Mouse (Mus musculus) kidney, adult 2 months (tissue): ENCODE measurements around the gene Dapl1. TPM values are rescaled to one million over a fixed set of nuclear protein-coding genes. Genes with fewer than 3 reads are reported as not detected.
A peak's percentile ranks its signal among the peaks of the same experiment; 100 is the strongest.

Experiments used
- DNase-seq: peaks from one replicate; pipeline ENCODE4 v3.0.0; 2021
- H3K27ac ChIP-seq: fragments of 200-500 bp; 2 replicates; pipeline ENCODE4 v1.5.1; 2012; ENCODE audit warnings: low read depth, low read length, control low read depth, inconsistent platforms; ENCODE audit not compliant: insufficient read depth
- H3K27me3 ChIP-seq: fragments of 200-500 bp; replicated peaks from 2 replicates; pipeline ENCODE4 v1.6.1; 2012; ENCODE audit warnings: mild to moderate bottlenecking, moderate library complexity, low read length, inconsistent platforms; ENCODE audit not compliant: control insufficient read depth, insufficient read depth
- H3K36me3 ChIP-seq: fragments of 200-500 bp; 2 replicates; pipeline ENCODE4 v1.6.1; 2012; ENCODE audit warnings: mild to moderate bottlenecking, moderate library complexity, low read length, inconsistent platforms; ENCODE audit not compliant: control insufficient read depth, insufficient read depth
- H3K4me1 ChIP-seq: fragments of 200-500 bp; 2 replicates; pipeline ENCODE4 v1.6.1; 2011; ENCODE audit warnings: low read length; ENCODE audit not compliant: control insufficient read depth, insufficient read depth
- H3K4me3 ChIP-seq: fragments of 200-500 bp; 2 replicates; pipeline ENCODE4 v1.5.1; 2011; ENCODE audit warnings: mild to moderate bottlenecking, low read depth, low read length, control low read depth; ENCODE audit not compliant: insufficient read depth
- CTCF ChIP-seq: fragments of 200-500 bp; conservative IDR thresholded peaks from 2 replicates; pipeline ENCODE4 v1.5.1; 2011; ENCODE audit warnings: low read depth, mild to moderate bottlenecking, control low read depth, low read length, moderate library complexity, mixed read lengths; ENCODE audit not compliant: insufficient read depth, insufficient read length
- POLR2A ChIP-seq: fragments of 200-500 bp; IDR thresholded peaks from one replicate; pipeline ENCODE4 v1.6.1; 2011; ENCODE audit warnings: low read depth, low read length, control low read depth
- WGBS: fragments of 180-500 bp; shearing (Covaris S2); methylation state at CpG from one replicate; pipeline ENCODE4 v1.1.7; 2018; 5-methylcytosine and 5-hydroxymethylcytosine counted together
- polyA plus RNA-seq: library from polyadenylated mRNA; depleted of rRNA; stranded (reverse); fragments of >200 nt; gene quantifications from 2 replicates; pipeline ENCODE4 v1.2.3, GENCODE M21; 2012

Gene Dapl1
- polyA plus RNA-seq, 1 experiment, result 1.3 TPM

GRCm38 (mm10) chr2:59533971-59534748 lies 49.7 kb downstream of the Dapl1 start:
- WGBS, result 85% methylated on average over 15 of the region's 15 CpGs

GRCm38 (mm10) chr2:59536958-59537357 lies 52.5 kb downstream of the Dapl1 start:
- 93% methylated on average over 2 of the region's 2 CpGs for WGBS
- no peak for TF ChIP-seq CTCF
- no peak for TF ChIP-seq POLR2A
- H3K4me1 ChIP-seq, result no peaks in the 10 kb centered on the region
- H3K36me3 ChIP-seq, result no peaks in the 10 kb centered on the region
- DNase-seq, result no peak
- H3K27me3 ChIP-seq, result no peaks in the 10 kb centered on the region
- no peak overlapping the region for H3K4me3 ChIP-seq
- no peak overlapping the region for H3K27ac ChIP-seq

More at GRCm38 (mm10) chr2:59533971-59534748, 49.7 kb downstream of the Dapl1 start:
- H3K4me1 ChIP-seq, result no peaks in the 10 kb centered on the region
- no peak overlapping the region for H3K27ac ChIP-seq
- H3K36me3 ChIP-seq, result no peaks in the 10 kb centered on the region
- TF ChIP-seq CTCF (no peak), POLR2A (no peak)
- no peak for DNase-seq
- H3K4me3 ChIP-seq, result no peak overlapping the region
- no peaks in the 10 kb centered on the region for H3K27me3 ChIP-seq

DNA sequence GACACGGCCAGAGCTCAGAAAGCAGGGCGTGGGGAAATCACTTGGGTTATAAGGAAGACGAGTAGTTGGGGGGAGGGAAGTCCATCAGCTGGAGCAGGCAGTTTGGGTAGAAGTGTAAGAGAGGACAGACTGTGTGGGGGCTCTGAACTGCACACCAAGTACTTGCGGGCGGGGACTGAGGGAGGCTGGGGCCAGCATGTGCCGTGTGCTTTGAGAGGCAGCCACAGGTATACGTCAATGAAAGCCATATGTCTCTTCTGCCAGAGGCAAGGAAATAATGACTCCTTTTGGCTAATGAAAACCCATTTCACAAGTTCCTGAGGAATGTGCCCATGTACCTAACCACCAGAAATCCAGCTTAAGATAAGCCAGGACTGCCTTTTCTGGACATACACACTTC lies 53.6 kb downstream of the Dapl1 start:
- no peak for DNase-seq
- 84% methylated on average over 7 of the region's 7 CpGs for WGBS
- H3K4me1 ChIP-seq, result no peaks in the 10 kb centered on the region
- H3K36me3 ChIP-seq, result no peaks in the 10 kb centered on the region
- no peaks in the 10 kb centered on the region for H3K27me3 ChIP-seq
- no peak overlapping the region for H3K4me3 ChIP-seq
- H3K27ac ChIP-seq, result no peak overlapping the region
- no peak for TF ChIP-seq POLR2A

GRCm38 (mm10) chr2:59539796-59540195 lies 55.3 kb downstream of the Dapl1 start:
- no peaks in the 10 kb centered on the region for H3K27me3 ChIP-seq
- H3K27ac ChIP-seq, result no peak overlapping the region
- 65% methylated on average over 4 of the region's 4 CpGs for WGBS
- H3K4me1 ChIP-seq, result no peaks in the 10 kb centered on the region
- H3K4me3 ChIP-seq, result no peak overlapping the region
- DNase-seq, result no peak
- no peak for TF ChIP-seq CTCF
- TF ChIP-seq POLR2A, result no peak
- no peaks in the 10 kb centered on the region for H3K36me3 ChIP-seq

DNA sequence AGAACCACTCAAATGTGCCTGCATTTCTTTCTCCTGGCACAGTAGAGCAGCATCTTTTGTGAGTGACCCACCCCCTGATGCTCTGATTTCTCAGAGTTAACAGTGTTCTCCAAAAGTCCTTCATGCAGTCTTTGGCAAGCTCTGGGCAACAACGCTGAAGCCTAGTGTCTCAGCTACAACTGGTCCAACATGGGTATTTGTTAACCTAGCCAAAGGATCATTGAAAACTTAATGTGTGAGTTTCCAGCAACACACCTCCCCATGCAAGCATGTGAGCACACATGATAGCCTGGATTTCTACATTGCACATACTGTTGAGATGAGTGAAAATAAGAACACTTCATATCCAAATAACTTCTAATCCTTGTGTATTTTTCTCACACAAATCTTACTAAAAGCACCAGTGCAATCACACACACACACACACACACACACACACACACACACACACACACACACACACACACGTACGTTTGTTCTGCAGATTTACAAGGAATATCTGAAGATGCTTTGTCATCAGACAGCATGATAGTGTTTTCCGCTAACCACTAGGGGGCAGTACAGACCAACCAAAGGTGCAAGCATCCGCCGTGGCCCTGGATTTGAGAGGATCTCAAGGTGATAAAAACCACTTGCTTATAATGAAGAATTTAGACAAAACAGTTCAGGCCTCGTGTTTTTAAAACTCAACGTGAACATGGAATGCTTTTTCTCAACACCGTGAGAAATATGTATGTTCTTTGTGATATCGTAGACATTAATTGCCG lies 56.9 kb downstream of the Dapl1 start:
- H3K4me3 ChIP-seq, result no peak overlapping the region
- H3K36me3 ChIP-seq, result no peaks in the 10 kb centered on the region
- peak; percentile 85 for DNase-seq
- TF ChIP-seq CTCF (peak; percentile 91), POLR2A (no peak)
- WGBS, result 17% methylated on average over 11 of the region's 11 CpGs
- H3K4me1 ChIP-seq, result no peaks in the 10 kb centered on the region
- no peaks in the 10 kb centered on the region for H3K27me3 ChIP-seq
- no peak overlapping the region for H3K27ac ChIP-seq

DNA sequence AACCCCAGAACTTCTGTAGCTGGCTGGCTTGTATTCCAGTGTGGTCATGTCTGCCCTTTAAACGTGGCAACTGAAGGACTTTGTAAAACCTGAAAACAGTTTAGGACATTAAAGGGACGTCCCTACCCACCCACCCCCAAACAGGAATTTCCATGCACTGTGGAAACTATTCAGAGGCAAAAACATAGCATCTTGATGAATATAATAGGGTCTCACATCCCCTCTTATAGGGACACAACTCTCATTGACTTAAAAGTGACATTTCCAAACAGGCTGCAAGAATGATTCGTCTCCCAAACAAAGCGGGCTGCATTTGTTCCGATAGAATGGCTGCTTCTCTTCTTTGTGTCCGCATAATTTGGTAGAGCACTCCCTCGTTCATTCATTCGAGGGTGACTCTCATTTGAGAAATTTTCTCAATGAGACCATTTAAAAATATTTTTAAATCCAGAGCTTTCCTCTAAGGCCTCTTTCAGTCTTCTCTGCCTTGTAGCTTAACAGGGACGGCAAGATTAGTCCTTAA lies 59.2 kb downstream of the Dapl1 start:
- no peaks in the 10 kb centered on the region for H3K4me1 ChIP-seq
- DNase-seq, result no peak
- WGBS, result 77% methylated on average over 9 of the region's 9 CpGs

More for the DNA sequence above, 59.2 kb downstream of the Dapl1 start:
- Histone ChIP-seq H3K4me3 (no peak overlapping the region), H3K36me3 (no peaks in the 10 kb centered on the region), H3K27me3 (no peaks in the 10 kb centered on the region), H3K27ac (no peak overlapping the region)
- TF ChIP-seq CTCF (no peak), POLR2A (no peak)
